Mouse (Mus musculus) limb, embryonic 10.5 days (tissue): Measurements from ENCODE around the gene Npcd. TPM values are rescaled to one million over a fixed set of nuclear protein-coding genes. Genes with fewer than 3 reads are reported as not detected.
"Not testable (repeated sequence)": the region's sequence is repeated elsewhere in the genome, so short reads cannot be mapped to it uniquely, and the experiment has no call there.

Source experiments
- DNase-seq: peaks from one replicate; pipeline ENCODE4 v3.0.0-alpha.2; 2017; ENCODE audit warnings: low spot score
- H3K27ac ChIP-seq: fragments of 300-500 bp; sonication (generic); 2 replicates; pipeline ENCODE4 v1.5.1; 2016; ENCODE audit warnings: mild to moderate bottlenecking
- H3K27me3 ChIP-seq: fragments of 300-500 bp; sonication (generic); 2 replicates; pipeline ENCODE4 v1.6.1; 2016; ENCODE audit warnings: low read depth, mild to moderate bottlenecking; ENCODE audit not compliant: poor library complexity, severe bottlenecking
- H3K36me3 ChIP-seq: fragments of 300-500 bp; sonication (generic); 2 replicates; pipeline ENCODE4 v1.6.1; 2016; ENCODE audit warnings: mild to moderate bottlenecking, moderate library complexity
- H3K4me1 ChIP-seq: fragments of 300-500 bp; sonication (generic); 2 replicates; pipeline ENCODE4 v1.6.1; 2016
- H3K4me3 ChIP-seq: fragments of 300-500 bp; sonication (generic); 2 replicates; pipeline ENCODE4 v1.5.1; 2016; ENCODE audit warnings: mild to moderate bottlenecking, moderate library complexity
- H3K9me3 ChIP-seq: fragments of 300-500 bp; sonication (generic); replicated peaks from 2 replicates; pipeline ENCODE4 v1.6.1; 2016; ENCODE audit warnings: mild to moderate bottlenecking
- WGBS: fragments of 180-500 bp; shearing (Covaris S2); methylation state at CpG from one replicate; pipeline ENCODE4 v1.1.7; 2016; 5-methylcytosine and 5-hydroxymethylcytosine counted together
- polyA plus RNA-seq: library from polyadenylated mRNA; unstranded; fragments of >200 nt; fragmentation: Nextera tagmentation; extraction: Ambion mirVana; gene quantifications from 2 replicates; pipeline ENCODE4 v1.2.1, GENCODE M21; 2016

Npcd gene
- polyA plus RNA-seq, 1 experiment from 2014 or later, result not detected

DNA sequence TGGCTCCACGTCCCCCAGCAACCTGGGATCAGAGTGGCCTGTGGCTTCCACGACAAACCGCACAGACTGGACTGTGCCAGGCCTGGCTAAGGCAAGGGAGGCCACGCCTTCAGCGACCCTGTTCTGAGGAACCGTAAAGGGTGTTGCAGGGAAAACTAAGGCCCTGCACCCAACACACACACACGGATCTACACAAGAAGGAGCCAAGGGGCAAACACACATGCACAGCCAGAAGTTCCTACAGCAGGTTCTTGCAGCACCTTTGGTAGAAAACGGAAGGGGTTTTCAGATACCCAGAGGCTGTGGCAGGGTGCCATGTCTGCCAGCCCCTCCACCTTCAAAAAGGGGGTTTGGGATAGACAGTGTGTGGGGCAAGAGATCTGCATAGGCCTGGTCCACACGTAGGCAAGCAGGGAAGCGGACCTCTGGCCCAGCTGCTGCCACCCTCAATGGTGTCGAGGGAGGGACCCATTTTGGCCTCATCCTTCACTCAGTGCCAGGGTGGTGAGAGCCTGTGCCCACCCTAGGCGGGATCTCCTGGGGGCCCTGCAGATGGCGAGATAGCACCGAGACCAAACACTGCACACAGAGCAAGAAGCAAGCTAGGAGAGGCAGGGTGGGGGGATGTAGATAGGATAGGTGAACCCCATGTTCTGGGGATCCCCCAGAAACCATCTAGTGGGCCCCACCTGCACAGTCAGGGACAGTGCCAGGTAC lies 6.8 kb downstream of the Npcd start:
- Histone ChIP-seq H3K27me3 (no peaks in the 10 kb centered on the region; the same call in 1 of the 2 replicates), H3K27ac (no peak overlapping the region), H3K9me3 (no peaks in the 10 kb centered on the region), H3K4me1 (peaks cover 46% of the 10 kb centered on the region), H3K4me3 (no peak overlapping the region), H3K36me3 (peaks cover 61% of the 10 kb centered on the region)
- WGBS, result 94% methylated on average over 14 of the region's 14 CpGs
- DNase-seq, result no peak

DNA sequence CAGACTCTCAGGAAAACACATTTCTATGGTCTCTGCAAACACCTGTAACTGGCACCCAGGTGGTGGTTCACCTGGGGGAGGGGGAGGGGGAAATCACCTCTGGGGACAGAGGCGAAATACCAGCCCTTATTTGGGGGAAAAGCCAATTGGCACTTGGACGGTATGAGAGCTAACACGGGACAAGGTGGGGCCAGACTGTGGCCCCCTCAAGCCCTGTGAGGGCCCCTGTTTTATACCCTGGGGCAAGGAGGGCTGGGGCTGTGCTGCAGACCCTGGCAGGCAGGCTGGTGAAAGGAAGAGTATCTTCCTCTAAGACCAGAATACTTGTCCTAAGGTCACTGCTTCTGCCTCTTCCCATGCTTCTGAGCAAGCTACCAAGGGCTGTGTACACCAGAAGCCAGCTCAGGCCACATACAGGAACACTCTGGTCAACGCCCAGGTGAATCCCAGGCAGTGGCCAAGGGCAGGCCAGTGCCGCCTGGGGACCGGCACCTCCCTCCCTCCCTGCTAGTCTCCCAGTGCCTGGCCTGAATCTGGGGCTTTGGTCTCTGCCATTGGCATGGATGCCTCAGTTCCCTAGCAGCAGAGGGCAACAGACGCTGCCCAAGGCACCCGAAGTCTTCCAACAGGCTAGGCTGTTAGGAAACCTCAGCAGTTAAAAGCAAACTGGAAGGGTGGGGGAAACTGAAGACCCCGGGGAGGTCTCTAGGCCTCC lies 7.7 kb downstream of the Npcd start:
- WGBS, result 89% methylated on average over 9 of the region's 9 CpGs
- H3K36me3 ChIP-seq, result peaks cover 55% of the 10 kb centered on the region
- no peaks in the 10 kb centered on the region for H3K9me3 ChIP-seq
- H3K4me1 ChIP-seq, result peaks cover 41% of the 10 kb centered on the region
- no peaks in the 10 kb centered on the region; the same call in 1 of the 2 replicates for H3K27me3 ChIP-seq
- no peak overlapping the region for H3K4me3 ChIP-seq
- no peak for DNase-seq
- no peak overlapping the region for H3K27ac ChIP-seq

DNA sequence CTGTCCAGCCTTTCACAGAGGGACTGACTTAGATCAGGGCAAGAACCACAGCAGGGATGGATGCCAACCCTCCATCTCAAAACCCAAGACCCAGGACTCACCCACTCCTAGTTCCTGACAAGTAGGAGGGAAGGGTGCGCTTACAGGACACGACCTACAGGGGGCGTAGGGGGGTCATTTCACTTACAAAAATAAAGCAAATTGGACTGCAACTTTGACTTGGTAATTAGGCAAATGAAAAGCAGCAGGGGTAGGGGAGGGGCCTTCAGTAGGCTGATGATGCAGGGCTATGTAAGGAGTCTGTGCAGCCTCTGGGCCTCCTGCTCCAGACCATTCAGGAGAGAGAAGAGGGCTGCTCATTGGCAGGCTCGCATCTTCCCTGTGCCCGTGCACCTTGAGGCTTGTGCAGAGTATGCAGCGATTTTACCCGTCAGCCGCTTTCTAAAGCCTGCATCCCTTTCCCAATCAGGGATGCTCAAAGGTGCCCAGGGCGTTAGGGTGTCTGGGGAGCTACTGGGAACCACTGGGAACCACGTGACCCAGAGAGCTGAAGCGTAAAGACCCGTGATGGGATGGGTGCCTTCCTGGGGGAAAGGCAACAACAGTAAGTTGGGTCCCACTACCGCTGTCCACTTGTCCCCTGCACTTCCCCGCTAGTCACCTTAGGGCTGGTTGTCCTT lies 8.8 kb downstream of the Npcd start:
- H3K27ac ChIP-seq, result no peak overlapping the region
- 64% methylated on average over 14 of the region's 14 CpGs for WGBS
- no peak for DNase-seq
- H3K4me1 ChIP-seq, result peaks cover 35% of the 10 kb centered on the region
- no peaks in the 10 kb centered on the region; the same call in 1 of the 2 replicates for H3K27me3 ChIP-seq
- peaks cover 49% of the 10 kb centered on the region for H3K36me3 ChIP-seq
- H3K9me3 ChIP-seq, result no peaks in the 10 kb centered on the region
- no peak overlapping the region for H3K4me3 ChIP-seq

DNA sequence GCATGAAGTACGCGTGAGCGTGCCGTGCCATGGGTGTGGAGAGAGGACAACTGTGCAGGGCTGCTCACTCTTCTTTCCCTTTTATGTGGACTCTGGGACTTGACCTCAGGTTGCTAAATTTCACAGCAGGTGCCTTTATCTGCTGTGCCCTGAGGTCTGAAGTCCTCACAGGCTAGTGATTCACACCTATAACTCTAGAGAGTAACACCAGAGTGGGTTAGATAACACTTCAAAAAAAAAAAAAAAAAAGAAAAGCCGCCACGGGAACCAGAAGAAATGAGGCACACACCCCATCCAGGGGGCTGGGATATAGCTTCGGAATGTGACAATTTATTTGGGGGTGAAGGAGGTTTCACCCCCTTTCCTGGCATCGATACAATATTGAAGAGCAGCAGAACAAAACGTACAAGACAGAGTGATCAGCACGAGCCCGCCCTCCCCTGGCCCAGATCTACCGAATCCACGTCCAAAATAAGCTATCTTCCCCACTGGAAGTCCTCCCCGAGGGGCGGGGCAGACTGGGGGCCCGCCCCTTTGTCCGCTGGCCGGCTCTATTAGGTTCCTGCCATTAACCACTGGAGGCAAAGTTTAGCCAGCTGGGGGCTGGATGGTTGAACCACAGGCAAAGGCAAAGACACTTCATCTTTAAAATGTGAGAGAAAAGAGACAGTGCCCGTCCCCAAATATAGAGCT lies 10.3 kb downstream of the Npcd start:
- Histone ChIP-seq H3K27me3 (no peaks in the 10 kb centered on the region), H3K4me1 (peaks cover 31% of the 10 kb centered on the region), H3K27ac (no peak overlapping the region), H3K9me3 (no peaks in the 10 kb centered on the region), H3K4me3 (no peak overlapping the region), H3K36me3 (peaks cover 47% of the 10 kb centered on the region)
- 67% methylated on average over 19 of the region's 19 CpGs for WGBS
- no peak for DNase-seq

DNA sequence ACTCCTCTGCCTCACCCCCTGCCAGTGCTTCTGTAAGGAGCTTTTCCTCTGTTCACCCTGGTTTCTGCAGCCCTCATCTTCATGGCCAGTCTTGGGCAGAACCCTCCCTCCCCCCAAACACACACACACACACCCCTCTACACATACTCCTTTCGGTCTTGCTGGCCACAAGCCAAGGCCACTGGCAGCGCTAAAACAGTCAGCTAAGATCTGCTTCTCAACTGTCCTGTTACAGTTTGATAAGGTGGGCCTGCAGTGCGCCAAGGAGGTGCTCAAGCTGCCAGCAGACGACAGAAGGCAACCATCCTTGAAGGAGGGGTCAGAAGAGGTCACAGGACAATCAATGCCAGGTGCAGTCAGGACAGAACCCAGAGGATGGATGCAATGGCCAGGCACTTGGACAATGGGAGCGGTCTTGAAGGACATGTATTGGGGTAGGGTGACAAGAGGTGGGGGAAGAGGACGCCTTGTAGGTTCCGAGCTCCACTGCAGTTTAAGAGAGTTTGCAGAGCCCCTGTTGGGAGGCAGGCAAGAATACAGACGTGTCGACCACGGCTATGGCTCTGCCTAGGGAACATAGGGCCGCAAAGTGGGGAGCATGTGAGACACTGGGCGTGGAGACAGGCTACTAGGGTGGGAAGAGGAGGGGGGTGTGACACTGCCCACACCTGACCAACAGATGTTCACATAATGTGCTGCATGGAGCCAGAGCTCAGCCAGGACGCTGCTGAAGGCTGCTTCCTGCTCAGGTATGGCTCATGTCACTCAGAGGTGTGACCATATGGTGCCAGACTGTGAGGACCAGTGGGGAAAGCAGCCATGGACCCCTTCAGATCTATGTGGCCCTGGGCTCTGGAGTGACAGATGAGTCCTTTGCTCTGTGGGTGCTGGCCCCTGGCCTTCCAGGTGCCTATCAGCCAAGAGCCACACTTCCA lies 11.5 kb downstream of the Npcd start:
- Histone ChIP-seq H3K4me1 (peaks cover 19% of the 10 kb centered on the region), H3K27me3 (no peaks in the 10 kb centered on the region), H3K9me3 (no peaks in the 10 kb centered on the region), H3K36me3 (peaks cover 35% of the 10 kb centered on the region), H3K4me3 (no peak overlapping the region), H3K27ac (no peak overlapping the region)
- 65% methylated on average over 13 of the region's 13 CpGs for WGBS
- DNase-seq, result no peak

GRCm38 (mm10) chr15:79818325-79818724 lies 15.7 kb downstream of the Npcd start:
- Histone ChIP-seq H3K36me3 (peaks cover 8% of the 10 kb centered on the region), H3K27me3 (no peaks in the 10 kb centered on the region), H3K27ac (no peak overlapping the region), H3K4me1 (peaks cover 13% of the 10 kb centered on the region), H3K4me3 (no peak overlapping the region), H3K9me3 (no peaks in the 10 kb centered on the region)
- DNase-seq, result no peak
- WGBS, result 92% methylated on average over 4 of the region's 4 CpGs

DNA sequence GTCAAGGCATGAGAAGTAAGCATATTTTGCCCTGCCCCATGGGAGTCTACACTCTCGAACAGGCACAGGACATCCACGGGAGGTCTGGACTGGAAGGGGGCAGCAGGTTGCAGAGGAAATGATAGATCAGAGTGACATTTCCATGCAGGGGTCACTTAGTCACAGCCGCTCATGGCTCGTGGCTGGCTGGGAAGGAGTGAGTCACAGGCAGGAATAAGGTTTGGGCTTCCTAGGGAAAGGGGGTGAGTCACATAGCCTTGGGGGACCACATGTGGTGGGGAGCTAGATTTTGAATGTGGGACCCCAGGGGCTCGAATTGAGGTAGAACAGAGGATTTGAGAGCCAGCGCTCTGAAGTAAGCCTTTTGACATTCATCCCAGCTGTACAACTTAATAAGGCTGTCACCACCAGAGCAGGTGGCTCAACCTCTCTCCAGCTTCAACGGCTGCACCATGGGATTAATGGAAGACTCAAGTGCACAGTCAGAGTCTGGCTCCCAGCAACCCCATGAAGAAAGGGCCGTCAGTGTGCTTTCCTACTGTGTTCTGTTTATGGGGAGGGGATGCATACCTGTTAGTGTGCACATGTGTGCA lies 20.3 kb downstream of the Npcd start:
- Histone ChIP-seq H3K27ac (no peak overlapping the region), H3K27me3 (peaks cover 9% of the 10 kb centered on the region), H3K36me3 (no peaks in the 10 kb centered on the region), H3K4me1 (peaks cover 4% of the 10 kb centered on the region; the same call in 1 of the 2 replicates), H3K9me3 (no peaks in the 10 kb centered on the region), H3K4me3 (no peak overlapping the region)
- no peak for DNase-seq
- 52% methylated on average over 8 of the region's 8 CpGs for WGBS

GRCm38 (mm10) chr15:79812840-79813239 lies 21.2 kb downstream of the Npcd start:
- H3K27ac ChIP-seq, DNase-seq, H3K4me1 ChIP-seq, H3K36me3 ChIP-seq, H3K4me3 ChIP-seq, H3K9me3 ChIP-seq: not testable (repeated sequence)
- WGBS, result 74% methylated on average over 2 of the region's 2 CpGs
- H3K27me3 ChIP-seq, result peaks cover 17% of the 10 kb centered on the region

- peaks cover 35% of the 10 kb centered on the region for H3K27me3 ChIP-seq
- no peak overlapping the region for H3K4me3 ChIP-seq
- DNase-seq, result no peak
- H3K36me3 ChIP-seq, result no peaks in the 10 kb centered on the region
- no peak overlapping the region for H3K27ac ChIP-seq
- H3K9me3 ChIP-seq, result no peaks in the 10 kb centered on the region
- H3K4me1 ChIP-seq, result peaks cover 4% of the 10 kb centered on the region; the same call in 1 of the 2 replicates
- 80% methylated on average over 4 of the region's 4 CpGs for WGBS
Observed at GRCm38 (mm10) chr15:79810997-79811396, 23.0 kb downstream of the Npcd start.

GRCm38 (mm10) chr15:79810061-79810460 lies 24.0 kb downstream of the Npcd start:
- WGBS, result 71% methylated on average over 3 of the region's 3 CpGs
- Histone ChIP-seq H3K9me3 (no peaks in the 10 kb centered on the region), H3K36me3 (no peaks in the 10 kb centered on the region), H3K4me3 (no peak overlapping the region), H3K4me1 (peaks cover 4% of the 10 kb centered on the region; the same call in 1 of the 2 replicates), H3K27me3 (peaks cover 45% of the 10 kb centered on the region), H3K27ac (no peak overlapping the region)
- no peak for DNase-seq

GRCm38 (mm10) chr15:79808658-79809057 lies 25.4 kb downstream of the Npcd start:
- H3K4me3 ChIP-seq, result no peak overlapping the region
- peaks cover 16% of the 10 kb centered on the region for H3K4me1 ChIP-seq
- 63% methylated on average over 5 of the region's 5 CpGs for WGBS
- no peaks in the 10 kb centered on the region for H3K9me3 ChIP-seq
- H3K27me3 ChIP-seq, result peaks cover 59% of the 10 kb centered on the region
- DNase-seq, result no peak
- H3K27ac ChIP-seq, result no peak overlapping the region
- H3K36me3 ChIP-seq, result no peaks in the 10 kb centered on the region
